Mouse (Mus musculus): Measurements from ENCODE around the gene Ube2v1.

Ube2v1 gene

GRCm38 (mm10) chr2:167575581-167575980, 56.3 kb downstream of the Ube2v1 start:
- in situ Hi-C loops (cut with MboI; ENCODE audit: low pct_unique_long_range_greater_than_20kb in 1 of 2, low sequenced_read_pairs in 2 of 2, unreplicated experiment in 1 of 2): no loop called here

- in situ Hi-C loops (cut with MboI; ENCODE audit: low pct_unique_long_range_greater_than_20kb in 1 of 2, low sequenced_read_pairs in 2 of 2, unreplicated experiment in 1 of 2): no loop called here
Measured at GRCm38 (mm10) chr2:167574814-167575213, 57.1 kb downstream of the Ube2v1 start.

- in situ Hi-C loops (cut with MboI; ENCODE audit: low pct_unique_long_range_greater_than_20kb in 1 of 2, low sequenced_read_pairs in 2 of 2, unreplicated experiment in 1 of 2): no loop called here
Measured at GRCm38 (mm10) chr2:167571442-167572220, 60.3 kb downstream of the Ube2v1 start.

GRCm38 (mm10) chr2:167570815-167571214, 61.1 kb downstream of the Ube2v1 start:
- in situ Hi-C loops (cut with MboI; ENCODE audit: low pct_unique_long_range_greater_than_20kb in 1 of 2, low sequenced_read_pairs in 2 of 2, unreplicated experiment in 1 of 2): no loop called here

GRCm38 (mm10) chr2:167569934-167570651, 61.8 kb downstream of the Ube2v1 start:
- in situ Hi-C loops (cut with MboI; ENCODE audit: low pct_unique_long_range_greater_than_20kb in 1 of 2, low sequenced_read_pairs in 2 of 2, unreplicated experiment in 1 of 2): no loop called here

- in situ Hi-C loops (cut with MboI; ENCODE audit: low pct_unique_long_range_greater_than_20kb in 1 of 2, low sequenced_read_pairs in 2 of 2, unreplicated experiment in 1 of 2): no loop called here
Measured at GRCm38 (mm10) chr2:167568112-167568511, 63.8 kb downstream of the Ube2v1 start.

GRCm38 (mm10) chr2:167565682-167566081, 66.2 kb downstream of the Ube2v1 start:
- in situ Hi-C loops (cut with MboI; ENCODE audit: low pct_unique_long_range_greater_than_20kb in 1 of 2, low sequenced_read_pairs in 2 of 2, unreplicated experiment in 1 of 2): no loop called here

- in situ Hi-C loops (cut with MboI; ENCODE audit: low pct_unique_long_range_greater_than_20kb in 1 of 2, low sequenced_read_pairs in 2 of 2, unreplicated experiment in 1 of 2): no loop called here
Measured at GRCm38 (mm10) chr2:167565312-167565656, 66.6 kb downstream of the Ube2v1 start.

GRCm38 (mm10) chr2:167564551-167565311, 67.2 kb downstream of the Ube2v1 start:
- in situ Hi-C loops (cut with MboI; ENCODE audit: low pct_unique_long_range_greater_than_20kb in 1 of 2, low sequenced_read_pairs in 2 of 2, unreplicated experiment in 1 of 2): no loop called here

- in situ Hi-C loops (cut with MboI; ENCODE audit: low pct_unique_long_range_greater_than_20kb in 1 of 2, low sequenced_read_pairs in 2 of 2, unreplicated experiment in 1 of 2): no loop called here
Measured at GRCm38 (mm10) chr2:167563703-167564102, 68.2 kb downstream of the Ube2v1 start.

GRCm38 (mm10) chr2:167563035-167563434, 68.9 kb downstream of the Ube2v1 start:
- in situ Hi-C loops (cut with MboI; ENCODE audit: low pct_unique_long_range_greater_than_20kb in 1 of 2, low sequenced_read_pairs in 2 of 2, unreplicated experiment in 1 of 2): no loop called here

- in situ Hi-C loops (cut with MboI; ENCODE audit: low pct_unique_long_range_greater_than_20kb in 1 of 2, low sequenced_read_pairs in 2 of 2, unreplicated experiment in 1 of 2): no loop called here
Measured at GRCm38 (mm10) chr2:167562101-167562500, 69.8 kb downstream of the Ube2v1 start.

- in situ Hi-C loops (cut with MboI; ENCODE audit: low pct_unique_long_range_greater_than_20kb in 1 of 2, low sequenced_read_pairs in 2 of 2, unreplicated experiment in 1 of 2): no loop called here
Measured at GRCm38 (mm10) chr2:167559413-167559812, 72.5 kb downstream of the Ube2v1 start.

All from mouse embryonic stem cell (cell line).